Mouse (Mus musculus) liver, postnatal 0 days (tissue): Measurements from ENCODE around the gene Zbtb43.

ENCODE experiments used
- CTCF ChIP-seq: sonication (generic); IDR thresholded peaks from 2 replicates; pipeline ENCODE4 v1.5.1; 2016; ENCODE audit warnings: antibody characterized with exemption, low read depth
- EP300 ChIP-seq: IDR thresholded peaks from 2 replicates; pipeline ENCODE4 v1.6.1; 2016; ENCODE audit warnings: antibody characterized with exemption, low read depth, mild to moderate bottlenecking

GRCm38 (mm10) chr2:33467546-33468465 lies 553 bp downstream of the Zbtb43 start:
- TF ChIP-seq CTCF = no peak
- no peak for TF ChIP-seq EP300
